Mouse (Mus musculus) hindbrain, postnatal 0 days (tissue): Measurements from ENCODE around the gene Gatad2b. TPM values are rescaled to one million over a fixed set of nuclear protein-coding genes. Genes with fewer than 3 reads are reported as not detected.

Experiments
- ATAC-seq: fragments of 200-750 bp; cut with Nextera tagmentation; 2 replicates; pipeline ENCODE4 v1.8.0; 2017; ENCODE audit warnings: mild to moderate bottlenecking, moderate TSS enrichment, moderate library complexity
- DNase-seq: peaks from one replicate; pipeline ENCODE4 v3.0.0-alpha.2; 2015; ENCODE audit warnings: low spot score
- H3K27ac ChIP-seq: fragments of 300-500 bp; sonication (generic); 2 replicates; pipeline ENCODE4 v1.5.1; 2014; ENCODE audit warnings: mild to moderate bottlenecking
- H3K27me3 ChIP-seq: fragments of 300-500 bp; sonication (generic); 2 replicates; pipeline ENCODE4 v1.6.1; 2014; ENCODE audit warnings: low read length, mixed read lengths; ENCODE audit not compliant: insufficient read depth
- H3K36me3 ChIP-seq: fragments of 300-500 bp; sonication (generic); 2 replicates; pipeline ENCODE4 v1.6.1; 2014; ENCODE audit warnings: low read length, mixed read lengths; ENCODE audit not compliant: insufficient read depth
- H3K4me1 ChIP-seq: fragments of 300-500 bp; sonication (generic); 2 replicates; pipeline ENCODE4 v1.6.1; 2014; ENCODE audit warnings: antibody characterized with exemption, low read length, mixed read lengths; ENCODE audit not compliant: insufficient read depth
- H3K4me2 ChIP-seq: fragments of 300-500 bp; sonication (generic); 2 replicates; pipeline ENCODE4 v1.6.1; 2014; ENCODE audit warnings: low read depth, mild to moderate bottlenecking, low read length, moderate library complexity, mixed read lengths
- H3K4me3 ChIP-seq: fragments of 300-500 bp; sonication (generic); 2 replicates; pipeline ENCODE4 v1.5.1; 2014; ENCODE audit warnings: low read length
- H3K9ac ChIP-seq: fragments of 300-500 bp; sonication (generic); replicated peaks from 2 replicates; pipeline ENCODE4 v1.6.1; 2014; ENCODE audit warnings: mild to moderate bottlenecking, low read length, moderate library complexity, mixed read lengths
- H3K9me3 ChIP-seq: fragments of 300-500 bp; sonication (generic); 2 replicates; pipeline ENCODE4 v1.6.1; 2016; ENCODE audit warnings: low read length, mixed read lengths
- CTCF ChIP-seq: IDR thresholded peaks from 2 replicates; pipeline ENCODE4 v1.5.1; 2016; ENCODE audit warnings: antibody characterized with exemption, control low read depth, low read depth
- WGBS: fragments of 180-500 bp; shearing (Covaris S2); extraction: QIAGEN DNeasy Blood & Tissue Kit; methylation state at CpG from one replicate; pipeline ENCODE4 v1.1.7; 2014; 5-methylcytosine and 5-hydroxymethylcytosine counted together
- polyA plus RNA-seq: library from polyadenylated mRNA; unstranded; fragments of >200 nt; fragmentation: Nextera tagmentation; extraction: Ambion mirVana; gene quantifications from 2 replicates; pipeline ENCODE4 v1.2.1, GENCODE M21; 2015
- total RNA-seq: library from RNA; depleted of rRNA; stranded (reverse); fragments of >200 nt; gene quantifications from 2 replicates; pipeline ENCODE4 v1.2.3, GENCODE M21; 2014

Gene Gatad2b
- total and polyA plus RNA-seq, 2 experiments from 2014 or later = 14.2 to 31.5 TPM

DNA sequence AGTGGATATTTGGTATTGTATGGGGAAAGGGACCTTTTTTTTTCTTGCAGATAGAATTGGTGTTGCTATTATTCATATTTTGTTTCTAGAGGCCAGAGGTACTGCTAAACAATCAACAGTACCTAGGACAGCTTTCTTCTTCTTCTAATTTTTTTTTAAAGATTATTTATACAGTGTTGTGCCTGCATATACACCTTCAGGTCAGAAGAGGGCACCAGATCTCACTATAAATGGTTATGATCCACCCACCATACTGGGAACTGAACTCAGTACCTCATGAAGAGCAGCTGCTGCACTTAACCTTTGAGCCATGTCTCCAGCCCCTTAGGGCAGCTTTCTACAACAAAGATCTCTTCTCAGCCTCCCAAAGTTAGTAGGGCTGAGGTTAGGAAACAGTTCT, 20.4 kb downstream of the Gatad2b start:
- no peak overlapping the region for H3K4me3 ChIP-seq
- no peaks in the 10 kb centered on the region for H3K36me3 ChIP-seq
- DNase-seq = no peak
- H3K4me2 ChIP-seq = no peak overlapping the region
- no peak overlapping the region for H3K27ac ChIP-seq
- TF ChIP-seq CTCF = peak; percentile 21
- no peaks in the 10 kb centered on the region for H3K9me3 ChIP-seq
- H3K9ac ChIP-seq = no peak overlapping the region
- H3K27me3 ChIP-seq = no peaks in the 10 kb centered on the region
- H3K4me1 ChIP-seq = no peaks in the 10 kb centered on the region
- ATAC-seq = no peak

DNA sequence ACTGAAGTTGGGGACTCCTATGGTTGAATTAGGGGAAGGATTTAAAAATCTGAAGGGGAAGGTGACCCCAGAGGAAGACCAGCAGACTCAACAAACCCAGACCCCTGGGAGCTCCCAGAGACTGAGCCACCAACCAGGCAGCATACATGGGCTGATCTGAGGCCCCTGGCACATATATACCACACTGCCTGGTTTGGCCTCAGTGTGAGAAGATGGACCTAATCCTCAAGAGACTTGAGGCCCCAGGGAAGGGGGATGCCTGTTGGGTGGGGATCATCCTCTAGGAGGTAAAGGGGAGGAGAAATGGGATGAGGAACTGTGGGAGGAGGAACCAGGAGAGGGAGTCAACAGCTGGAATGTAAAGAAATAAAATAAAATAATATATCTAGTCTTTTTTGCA, 21.3 kb downstream of the Gatad2b start:
- TF ChIP-seq CTCF = no peak
- no peaks in the 10 kb centered on the region for H3K9me3 ChIP-seq
- H3K4me2 ChIP-seq = no peak overlapping the region
- H3K27ac ChIP-seq = no peak overlapping the region
- no peaks in the 10 kb centered on the region for H3K27me3 ChIP-seq
- H3K36me3 ChIP-seq = no peaks in the 10 kb centered on the region
- DNase-seq (no peak), ATAC-seq (no peak)
- H3K4me1 ChIP-seq = no peaks in the 10 kb centered on the region
- no peak overlapping the region for H3K4me3 ChIP-seq
- H3K9ac ChIP-seq = no peak overlapping the region

DNA sequence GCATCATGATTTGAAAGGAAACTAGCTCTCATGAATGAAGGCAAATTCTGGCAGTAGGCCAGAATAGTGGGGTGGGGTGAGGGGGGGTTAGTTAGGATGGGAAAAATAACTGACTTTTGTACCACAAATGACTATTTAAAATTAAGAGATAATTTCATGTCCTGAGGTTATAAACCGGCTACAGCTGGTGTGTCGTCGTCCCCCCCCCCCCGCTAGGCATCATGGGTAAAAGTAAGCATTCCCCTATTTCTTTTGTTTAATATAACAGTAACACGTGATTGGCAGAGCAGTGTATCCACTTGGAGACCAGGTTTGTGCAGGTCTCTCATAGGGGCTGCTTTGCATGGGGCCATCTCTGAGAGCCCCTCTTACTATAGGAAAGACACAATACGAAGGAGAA, 29.3 kb downstream of the Gatad2b start:
- H3K9ac ChIP-seq = peak overlapping the region; percentile 7; the same call in 1 of the 2 replicates
- H3K9me3 ChIP-seq = no peaks in the 10 kb centered on the region
- DNase-seq = peak; percentile 40

DNA sequence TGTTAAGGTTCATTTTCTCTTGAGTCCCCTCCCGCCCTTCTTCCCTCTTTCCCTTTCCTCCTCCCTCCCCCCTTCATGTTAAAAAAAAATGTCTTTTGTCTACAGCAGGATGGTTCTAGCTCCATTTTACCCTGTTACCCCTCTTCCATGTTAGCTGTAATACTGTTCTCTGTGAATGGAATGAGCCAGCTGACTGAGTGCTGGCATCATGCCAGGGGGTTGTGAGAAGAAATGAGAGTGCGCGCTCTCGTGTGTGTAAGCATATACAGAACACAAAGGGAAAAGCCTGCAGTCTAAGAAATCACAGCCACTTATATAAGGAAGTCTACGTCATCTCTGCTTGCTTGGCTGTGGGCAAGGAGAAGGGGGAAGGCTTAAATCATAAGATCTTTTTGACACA, 30.1 kb downstream of the Gatad2b start:
- DNase-seq = peak; percentile 93
- H3K27ac ChIP-seq = peak overlapping the region; percentile 63
- H3K36me3 ChIP-seq = no peaks in the 10 kb centered on the region
- peak overlapping the region; percentile 42 for H3K4me2 ChIP-seq
- no peaks in the 10 kb centered on the region for H3K9me3 ChIP-seq
- H3K4me1 ChIP-seq = peaks cover 5% of the 10 kb centered on the region; the same call in 1 of the 2 replicates
- WGBS = 2% methylated on average over 5 of the region's 5 CpGs
- peak overlapping the region; percentile 9; the same call in 1 of the 2 replicates for H3K9ac ChIP-seq
- peak; percentile 86 for ATAC-seq
- no peak for TF ChIP-seq CTCF
- H3K27me3 ChIP-seq = no peaks in the 10 kb centered on the region
- no peak overlapping the region; the same call in 1 of the 2 replicates for H3K4me3 ChIP-seq

More for the DNA sequence above, 29.3 kb downstream of the Gatad2b start:
- Histone ChIP-seq H3K4me2 (peak overlapping the region; percentile 42), H3K27me3 (no peaks in the 10 kb centered on the region), H3K4me1 (peaks cover 5% of the 10 kb centered on the region; the same call in 1 of the 2 replicates), H3K36me3 (no peaks in the 10 kb centered on the region), H3K27ac (peak overlapping the region; percentile 63), H3K4me3 (peak overlapping the region; percentile 2; the same call in 1 of the 2 replicates)
- no peak for TF ChIP-seq CTCF
- peak; percentile 72 for ATAC-seq
- 16% methylated on average over 6 of the region's 6 CpGs for WGBS

DNA sequence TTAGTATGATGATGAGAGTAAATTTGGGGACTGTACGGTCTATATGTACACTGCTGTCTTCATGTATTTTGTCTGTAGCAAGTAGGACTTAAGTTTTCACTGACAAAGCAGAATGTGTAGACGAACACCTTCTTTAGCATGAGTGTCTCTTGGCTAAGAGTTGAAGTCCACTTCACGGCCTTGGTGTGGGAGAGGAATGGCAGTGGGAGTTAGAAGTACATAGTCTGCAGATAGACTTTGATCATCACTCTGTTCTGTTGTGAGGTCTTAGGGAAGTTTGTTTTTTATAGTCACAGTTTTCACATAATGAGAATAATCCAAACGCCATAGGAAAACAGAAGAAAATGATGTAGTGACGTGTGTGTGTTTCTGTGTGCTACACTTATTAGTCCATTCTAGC, 39.5 kb downstream of the Gatad2b start:
- TF ChIP-seq CTCF = no peak
- DNase-seq (no peak), ATAC-seq (no peak)
- WGBS = 84% methylated on average over 5 of the region's 5 CpGs
- Histone ChIP-seq H3K4me2 (no peak overlapping the region), H3K9me3 (no peaks in the 10 kb centered on the region), H3K4me3 (no peak overlapping the region), H3K9ac (no peak overlapping the region), H3K27ac (no peak overlapping the region), H3K36me3 (no peaks in the 10 kb centered on the region), H3K4me1 (no peaks in the 10 kb centered on the region), H3K27me3 (no peaks in the 10 kb centered on the region)

DNA sequence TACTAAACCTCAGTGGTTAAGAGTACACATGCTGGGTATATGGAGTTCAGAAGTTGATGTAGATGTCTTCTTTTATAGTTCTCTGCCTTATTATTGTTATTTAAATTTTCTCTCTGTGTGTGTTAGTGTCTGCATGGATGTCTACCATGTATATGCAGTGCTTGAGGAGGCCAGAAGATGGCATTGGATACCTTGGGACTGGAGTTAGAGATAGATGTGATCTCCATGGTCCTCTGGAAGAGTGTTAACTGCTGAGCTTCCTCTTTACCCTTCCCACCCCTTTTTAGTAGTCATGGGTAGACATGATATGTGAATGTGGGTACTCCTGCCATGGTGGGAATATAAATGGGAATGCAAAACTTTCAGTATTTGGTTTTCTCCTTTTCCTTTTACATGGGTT, 42.5 kb downstream of the Gatad2b start:
- no peaks in the 10 kb centered on the region for H3K4me1 ChIP-seq
- H3K27me3 ChIP-seq = no peaks in the 10 kb centered on the region
- H3K36me3 ChIP-seq = no peaks in the 10 kb centered on the region
- DNase-seq (no peak), ATAC-seq (no peak)
- no peak overlapping the region for H3K4me2 ChIP-seq
- TF ChIP-seq CTCF = no peak
- no peak overlapping the region for H3K27ac ChIP-seq
- H3K9ac ChIP-seq = no peak overlapping the region
- H3K4me3 ChIP-seq = no peak overlapping the region
- no peaks in the 10 kb centered on the region for H3K9me3 ChIP-seq

DNA sequence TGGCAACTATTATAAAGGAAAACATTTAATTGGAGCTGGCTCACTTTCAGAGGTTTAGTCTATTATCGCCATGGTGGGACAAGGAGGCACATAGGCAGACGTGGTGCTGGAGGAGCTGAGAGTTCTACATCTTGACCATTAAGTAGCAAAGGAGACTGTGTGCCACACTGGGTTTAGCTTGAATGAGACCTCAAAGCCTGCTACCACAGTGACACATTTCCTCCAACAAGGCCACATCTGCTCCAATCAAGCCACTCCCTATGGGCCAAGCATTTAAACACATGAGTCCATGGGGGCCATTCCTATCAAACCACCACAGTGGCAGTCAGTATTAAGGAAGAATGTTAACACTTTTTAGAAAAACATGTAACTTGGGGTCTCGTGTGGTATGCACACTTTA, 45.2 kb downstream of the Gatad2b start:
- H3K36me3 ChIP-seq = peaks cover 11% of the 10 kb centered on the region; the same call in 1 of the 2 replicates
- WGBS = 37% methylated on average over 3 of the region's 3 CpGs
- ATAC-seq (no peak), DNase-seq (no peak)
- no peak overlapping the region for H3K4me3 ChIP-seq
- no peak overlapping the region for H3K27ac ChIP-seq
- no peak overlapping the region for H3K4me2 ChIP-seq
- H3K4me1 ChIP-seq = no peaks in the 10 kb centered on the region
- H3K9me3 ChIP-seq = no peaks in the 10 kb centered on the region
- TF ChIP-seq CTCF = no peak
- H3K27me3 ChIP-seq = no peaks in the 10 kb centered on the region
- H3K9ac ChIP-seq = no peak overlapping the region
